Mouse (Mus musculus): ENCODE data around the gene Erv3.

Erv3 gene

DNA sequence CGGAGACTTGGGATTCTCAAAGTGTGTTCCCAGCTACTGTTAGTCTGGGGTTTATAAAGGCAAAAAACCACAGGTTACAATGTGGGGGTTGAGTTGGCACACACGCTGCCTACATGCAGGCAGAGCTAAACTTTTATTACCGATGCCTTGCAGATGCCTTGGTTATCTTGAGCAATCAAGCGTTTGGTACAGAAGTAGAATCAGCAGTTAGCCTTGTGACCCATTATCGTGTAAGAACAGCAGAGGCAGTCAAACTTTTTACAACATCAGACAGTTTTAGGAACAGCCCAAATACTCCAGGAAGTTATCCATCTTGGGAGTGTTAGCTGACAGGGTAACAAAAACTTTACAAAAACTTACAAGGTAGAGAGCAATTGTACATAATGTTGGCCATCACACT is at the start of gene Erv3:
Erv3 (minus strand) TSS at position 27 of the 400 bp plus-strand sequence.
- DNase-seq: no peak

DNA sequence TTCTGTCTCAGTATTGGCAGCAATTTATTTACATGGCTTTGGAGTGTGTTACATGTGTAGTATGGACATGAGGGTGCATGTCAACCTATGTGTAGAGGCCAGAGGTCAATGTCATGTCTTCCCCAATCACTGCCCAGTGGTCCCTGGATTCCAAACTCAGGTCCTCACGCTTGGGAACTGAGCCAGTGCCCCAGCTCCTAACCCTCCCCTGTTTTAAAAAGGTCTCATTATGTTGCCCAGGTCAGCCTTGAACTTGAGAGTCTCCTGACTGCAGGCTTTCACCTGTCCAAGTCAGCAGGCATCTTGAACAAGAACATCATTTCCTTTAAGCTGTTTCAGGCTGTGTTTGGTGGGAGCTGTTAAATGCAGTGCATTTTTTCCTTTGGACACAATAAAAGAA is 49.4 kb upstream of the Erv3 start:
- DNase-seq: peak in 1 of 2 experiments; percentile 20

DNA sequence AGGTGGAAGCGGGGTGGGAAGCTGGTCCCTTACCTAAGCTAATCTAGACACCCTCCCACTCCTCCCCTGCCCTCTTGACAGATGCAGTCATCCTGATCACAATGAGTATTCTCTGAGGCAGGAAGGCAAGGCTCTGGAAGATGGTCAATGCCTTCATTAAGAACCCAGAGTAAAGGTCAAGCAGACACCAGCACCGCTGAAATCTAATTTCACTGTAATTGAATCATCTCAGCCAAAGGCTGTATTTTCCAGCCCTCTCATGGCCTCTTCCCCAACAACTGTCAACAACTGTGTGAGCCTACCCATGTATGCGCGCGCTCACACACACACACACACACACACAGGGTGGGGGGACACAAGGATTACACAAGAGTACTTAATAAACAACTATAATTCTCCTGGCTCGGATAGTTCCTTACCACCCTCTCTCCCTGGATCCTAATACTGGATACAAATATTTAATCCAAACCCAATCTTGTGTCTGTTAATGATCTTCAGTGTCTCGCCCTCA is 48.9 kb upstream of the Erv3 start:
- DNase-seq: no peak

DNA sequence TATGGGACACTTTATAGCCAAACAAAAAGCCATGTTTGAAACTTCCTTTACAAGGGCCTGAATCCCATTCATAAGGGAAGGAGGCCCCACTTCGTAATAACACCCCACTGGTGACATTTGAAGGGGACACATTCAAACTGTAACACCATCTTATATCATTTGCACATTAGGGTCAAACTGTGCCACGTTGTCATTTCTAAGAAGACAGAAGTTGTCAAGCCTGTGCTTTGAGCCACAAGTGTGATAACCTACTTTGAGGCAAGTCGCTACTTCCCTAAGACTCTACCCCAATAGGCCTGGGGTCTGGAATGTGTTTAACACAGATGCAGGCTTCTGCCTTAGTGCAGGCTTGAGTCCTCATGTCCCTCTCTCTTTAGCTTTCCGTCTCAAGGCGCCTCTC is 47.8 kb upstream of the Erv3 start:
- DNase-seq: no peak

DNA sequence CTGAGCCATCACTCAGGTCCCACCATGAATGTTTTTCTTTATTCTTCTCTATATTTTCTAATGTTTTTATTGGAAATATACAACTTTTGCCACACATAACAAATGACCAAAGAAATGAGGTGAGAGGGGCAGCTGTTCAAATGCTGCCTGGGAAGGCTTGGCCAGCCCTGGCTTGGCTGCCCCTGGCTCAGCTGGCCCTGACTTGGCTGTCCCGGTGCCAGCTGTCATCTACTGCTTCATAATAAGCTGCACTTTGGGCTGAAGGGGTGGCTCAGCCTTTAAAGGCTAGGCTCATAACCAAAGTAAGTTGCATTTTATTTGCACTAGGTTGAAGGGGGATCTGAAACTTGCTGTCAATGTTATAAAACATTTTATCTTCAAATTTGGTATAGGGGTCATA is 47.3 kb upstream of the Erv3 start:
- DNase-seq: peak; percentile 46 to 54

DNA sequence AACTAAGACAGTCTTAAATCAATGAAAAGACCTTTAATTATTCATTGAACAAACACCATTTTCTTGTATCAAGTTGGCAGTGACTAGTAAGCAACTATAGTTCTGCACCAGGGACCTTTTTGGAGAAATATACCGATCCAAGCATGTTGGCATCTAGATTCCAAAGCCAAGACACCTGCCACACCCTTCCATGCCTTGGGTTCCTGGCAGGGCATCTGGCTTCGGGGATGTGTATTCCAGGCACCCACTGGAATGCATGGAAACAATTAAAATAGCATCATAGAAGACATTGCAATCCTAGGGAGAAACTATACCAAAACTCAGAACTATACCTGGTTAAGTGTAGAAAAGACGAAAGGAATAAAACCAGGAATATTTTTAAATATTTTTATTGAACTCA is 46.7 kb upstream of the Erv3 start:
- no peak for DNase-seq

DNA sequence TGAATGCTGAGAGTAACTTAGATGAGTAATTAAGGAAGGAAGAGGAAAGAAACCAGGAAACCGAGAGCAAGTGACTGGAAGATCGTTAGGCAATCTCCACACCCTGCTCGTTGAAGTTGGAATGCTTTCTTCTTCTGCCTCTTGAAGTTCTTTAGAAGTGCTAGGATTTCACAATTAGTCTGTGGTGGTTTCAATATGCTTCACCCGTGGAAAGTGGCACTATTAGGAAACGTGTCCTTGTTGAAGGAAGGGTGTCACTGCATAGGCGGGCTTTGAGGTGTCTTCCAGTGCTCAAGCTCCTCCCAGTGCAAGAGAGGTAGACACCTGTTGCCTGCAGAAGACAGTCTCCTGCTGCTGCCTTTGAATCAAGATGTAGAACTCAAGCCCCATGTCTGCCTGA is 46.2 kb upstream of the Erv3 start:
- DNase-seq: no peak

DNA sequence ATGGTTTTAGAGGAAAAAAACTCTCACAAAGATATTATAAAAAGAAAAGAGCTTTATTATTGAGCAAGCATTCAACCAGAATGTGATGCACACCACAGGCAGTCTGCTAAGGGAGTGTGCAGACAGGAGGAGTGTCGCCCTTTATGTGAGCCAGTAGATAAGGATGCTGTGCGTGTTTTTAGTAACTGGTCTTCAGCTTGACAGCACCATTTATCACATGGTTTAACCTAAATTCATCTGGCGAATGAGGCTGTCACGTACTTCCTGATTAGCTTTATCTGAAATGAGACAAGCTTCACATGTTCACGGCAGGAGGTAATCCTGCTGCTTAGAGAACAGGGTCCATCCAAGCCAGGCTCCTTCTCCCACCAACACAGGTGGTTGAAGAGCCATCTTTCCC is 45.5 kb upstream of the Erv3 start:
- no peak for DNase-seq

DNA sequence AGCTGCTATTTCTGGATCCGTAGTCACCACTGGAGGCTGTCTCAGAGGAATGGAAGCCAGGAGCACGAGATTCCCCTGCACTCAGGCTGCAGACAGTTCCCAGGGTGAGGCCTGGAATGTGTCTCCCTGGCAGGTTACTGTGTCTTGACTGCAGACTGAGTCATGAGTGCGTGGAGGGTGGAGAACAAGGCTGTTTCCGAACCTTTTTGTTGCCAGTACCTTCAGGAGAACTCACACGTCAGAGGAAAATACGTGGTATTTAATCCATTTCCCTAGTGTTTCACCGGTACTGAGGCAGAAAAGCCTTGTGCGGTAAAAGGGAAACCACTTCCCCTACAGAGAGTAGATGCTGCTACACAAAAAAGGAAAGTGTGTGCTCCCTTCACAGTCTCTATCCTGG is 43.3 kb upstream of the Erv3 start:
- no peak for DNase-seq

DNA sequence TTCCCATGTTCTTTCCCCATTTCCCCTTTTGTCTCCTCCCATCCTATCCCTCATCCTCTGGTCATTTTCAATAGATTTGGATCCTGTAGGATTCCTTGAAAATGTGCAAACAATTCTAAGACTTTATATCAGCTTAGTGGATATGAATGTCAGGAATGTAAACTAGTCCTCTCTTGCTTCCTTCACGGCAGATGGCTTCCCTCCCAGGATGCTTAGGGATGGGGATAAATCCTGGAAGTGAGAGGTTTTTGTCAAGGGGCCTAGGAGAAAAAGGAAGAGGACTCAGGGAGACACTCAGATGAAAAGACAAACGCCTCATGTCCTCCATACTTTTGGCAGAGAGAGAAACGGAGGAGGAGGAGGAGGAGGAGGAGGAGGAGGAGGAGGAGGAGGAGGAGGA is 42.9 kb upstream of the Erv3 start:
- DNase-seq: no peak

DNA sequence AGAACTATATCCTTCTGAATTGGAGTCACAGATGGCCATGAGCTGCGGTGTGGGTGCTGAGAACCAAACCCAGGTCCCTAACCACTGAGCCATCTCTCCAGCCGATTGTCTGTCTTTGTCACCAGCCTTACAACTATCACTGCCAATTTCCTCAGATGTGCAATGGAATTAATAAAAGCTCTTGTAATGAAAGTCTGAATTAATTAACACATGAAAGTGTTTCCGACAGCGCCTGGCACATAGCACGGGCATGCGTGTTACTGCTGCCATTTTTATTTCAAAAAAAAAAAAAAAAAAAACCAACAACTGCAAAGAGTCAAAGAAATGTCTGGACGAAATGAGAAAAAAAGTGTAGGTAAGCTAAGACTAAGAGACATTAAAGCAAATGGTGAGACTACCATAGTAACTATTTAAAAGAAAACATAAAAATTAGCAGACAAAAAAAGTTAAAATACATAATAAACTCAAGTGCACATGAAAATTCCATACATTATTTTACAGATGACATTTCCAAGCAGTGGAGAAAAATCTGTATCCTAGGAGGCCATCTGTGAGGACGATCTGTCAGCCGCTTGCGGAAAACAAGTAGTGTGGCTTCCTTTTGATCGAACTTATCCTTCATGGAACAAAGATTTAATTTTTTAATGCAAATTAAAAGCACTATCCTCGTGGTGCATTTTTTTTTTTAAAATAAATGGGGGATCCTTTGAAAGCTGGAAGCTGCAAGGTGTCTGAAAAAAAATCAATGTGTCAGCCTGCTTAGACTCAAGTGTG is 38.0 kb upstream of the Erv3 start:
- DNase-seq: no peak

DNA sequence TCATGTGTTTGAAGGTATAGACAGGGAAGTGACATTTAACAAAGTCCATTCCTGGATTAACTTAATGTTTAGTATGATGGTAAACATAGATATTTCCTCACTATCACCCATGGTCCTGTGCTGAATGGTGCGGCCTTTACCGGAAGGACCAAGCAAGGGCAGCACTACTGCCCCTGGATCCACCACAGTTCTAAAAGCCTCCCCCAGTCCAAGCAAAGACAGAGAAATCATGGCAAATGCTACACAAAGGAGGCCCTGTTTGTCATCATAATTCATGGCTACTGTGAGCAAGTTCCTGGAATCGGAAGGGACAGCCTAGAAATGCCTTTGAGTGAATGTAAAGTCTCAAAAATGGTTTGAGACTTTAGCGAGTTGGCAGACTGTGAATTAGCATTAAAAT is 36.5 kb upstream of the Erv3 start:
- no peak for DNase-seq

DNA sequence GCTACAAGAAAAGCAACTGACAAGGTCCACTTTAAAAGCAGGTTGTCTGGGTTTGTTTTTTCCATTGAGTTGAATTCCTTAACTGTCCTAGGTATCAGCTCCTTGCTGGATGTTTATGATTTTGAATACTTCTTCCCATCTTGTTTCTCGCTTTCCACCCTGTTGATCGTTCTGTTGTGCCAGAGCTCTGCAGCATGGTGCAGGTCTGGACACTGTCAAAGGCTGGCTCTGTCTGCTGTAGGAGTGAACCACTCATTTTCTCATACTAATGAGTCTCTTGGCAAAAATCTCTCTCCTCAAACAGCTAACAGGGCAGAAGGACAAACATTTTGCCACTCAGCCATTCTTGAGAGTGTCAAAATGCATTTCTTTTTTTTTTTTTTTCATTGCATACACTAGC is 35.6 kb upstream of the Erv3 start:
- DNase-seq: no peak

DNA sequence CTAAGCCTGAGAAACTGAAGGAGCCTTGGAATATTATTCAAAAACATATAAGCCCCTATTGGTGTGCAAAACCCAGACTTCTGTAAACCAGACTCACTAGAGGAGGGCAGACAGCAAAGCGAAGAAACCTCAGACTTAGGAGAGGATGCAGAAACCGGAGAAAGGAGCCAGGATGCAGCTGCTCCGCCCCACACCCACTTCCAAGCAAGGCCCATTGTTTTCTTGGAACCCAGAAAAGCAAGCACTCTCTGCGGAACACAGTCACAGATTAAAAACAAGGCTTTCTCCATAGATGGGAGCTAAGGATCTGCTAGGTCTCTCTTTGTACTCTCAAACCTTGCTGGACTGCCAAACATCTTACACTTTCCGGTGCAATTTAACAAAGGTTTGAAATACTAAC is 33.0 kb upstream of the Erv3 start:
- DNase-seq: no peak

DNA sequence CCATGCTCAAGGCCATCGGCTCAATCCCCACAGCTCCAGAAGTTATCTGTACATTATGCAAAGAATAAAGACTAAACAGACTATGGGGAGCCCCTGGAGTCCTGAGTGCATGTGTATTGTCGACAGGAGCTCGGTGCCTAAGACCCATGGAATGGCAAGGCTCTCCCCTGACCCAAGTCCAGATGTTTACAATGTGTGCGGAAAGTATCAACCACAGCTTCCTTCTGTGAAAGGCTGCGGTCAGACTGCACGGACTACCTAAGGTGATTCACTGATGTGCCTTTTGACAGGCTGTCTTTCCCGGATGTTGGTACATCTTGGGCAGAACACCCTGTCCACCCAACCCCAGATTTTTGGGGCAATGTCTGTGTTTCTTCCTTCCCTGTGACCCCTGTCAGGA is 28.7 kb upstream of the Erv3 start:
- DNase-seq: no peak

DNA sequence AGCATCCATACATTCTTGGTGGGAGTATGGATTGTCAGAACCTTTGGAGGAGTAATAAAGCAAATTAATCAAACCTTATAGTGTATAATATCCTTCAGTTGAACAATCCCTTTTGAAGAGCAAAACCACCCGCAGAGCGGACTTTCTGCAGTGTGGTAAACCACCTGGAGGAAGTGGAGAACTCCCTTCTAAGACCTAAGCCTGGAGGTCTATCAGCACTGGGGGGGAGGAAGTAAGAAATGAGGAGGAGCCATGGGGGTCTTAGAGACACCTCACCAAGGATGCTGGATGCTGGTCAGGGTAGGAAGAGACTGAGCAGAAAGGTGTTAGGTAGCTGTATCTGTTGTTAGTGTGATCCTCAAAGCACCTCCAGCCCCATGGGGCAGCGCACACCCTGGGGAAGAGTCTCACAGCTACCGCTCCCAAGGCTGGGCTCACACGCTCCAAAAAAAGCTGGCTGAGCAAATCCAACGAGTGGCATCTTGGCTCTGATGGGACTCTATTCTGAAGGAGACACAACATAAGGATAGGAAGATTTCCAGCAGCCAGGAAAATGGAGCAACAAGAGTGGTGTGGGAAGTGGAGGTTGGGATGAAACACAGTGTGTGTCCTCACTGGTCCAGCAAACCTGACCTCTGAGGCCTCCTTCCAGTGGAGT is 27.1 kb upstream of the Erv3 start:
- no peak for DNase-seq

DNA sequence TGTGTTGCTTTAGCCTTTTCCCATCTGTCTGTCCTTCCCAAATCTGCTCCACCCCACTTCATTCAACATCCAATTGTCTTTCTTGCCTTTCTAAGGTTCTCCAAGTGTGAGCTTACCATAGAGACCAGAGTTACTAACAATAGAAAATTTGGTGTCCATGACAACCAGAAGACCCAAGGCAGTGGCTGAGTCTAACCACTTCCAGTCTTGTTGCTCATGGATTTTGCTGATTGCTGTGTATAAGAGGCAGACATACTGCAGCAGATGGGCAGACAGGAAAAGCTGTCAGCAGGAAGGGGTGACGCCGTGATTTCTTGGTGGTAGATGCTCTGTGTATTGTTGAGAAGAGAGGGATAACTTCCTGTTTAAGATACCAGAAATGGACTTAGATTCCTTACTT is 23.6 kb upstream of the Erv3 start:
- no peak for DNase-seq

DNA sequence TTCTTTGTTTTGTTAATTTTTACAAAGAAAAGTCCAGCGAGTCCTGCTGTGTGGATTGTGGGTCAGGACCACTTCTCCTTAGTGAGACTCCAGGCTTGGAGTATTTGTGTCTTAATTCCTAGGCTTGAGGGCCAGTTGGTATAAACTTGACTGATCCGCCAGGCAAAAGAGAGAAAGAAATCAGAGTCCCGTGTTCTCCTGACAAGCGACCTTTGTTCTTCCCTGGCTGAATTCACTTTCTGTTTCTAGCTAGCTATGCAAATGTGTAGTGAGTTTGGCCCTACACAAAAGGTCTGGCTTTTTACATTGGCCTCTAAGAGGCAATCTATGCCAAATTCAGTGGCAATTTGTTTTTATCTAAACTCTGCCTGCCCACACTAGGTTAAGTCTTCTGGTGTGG is 22.2 kb upstream of the Erv3 start:
- no peak for DNase-seq

DNA sequence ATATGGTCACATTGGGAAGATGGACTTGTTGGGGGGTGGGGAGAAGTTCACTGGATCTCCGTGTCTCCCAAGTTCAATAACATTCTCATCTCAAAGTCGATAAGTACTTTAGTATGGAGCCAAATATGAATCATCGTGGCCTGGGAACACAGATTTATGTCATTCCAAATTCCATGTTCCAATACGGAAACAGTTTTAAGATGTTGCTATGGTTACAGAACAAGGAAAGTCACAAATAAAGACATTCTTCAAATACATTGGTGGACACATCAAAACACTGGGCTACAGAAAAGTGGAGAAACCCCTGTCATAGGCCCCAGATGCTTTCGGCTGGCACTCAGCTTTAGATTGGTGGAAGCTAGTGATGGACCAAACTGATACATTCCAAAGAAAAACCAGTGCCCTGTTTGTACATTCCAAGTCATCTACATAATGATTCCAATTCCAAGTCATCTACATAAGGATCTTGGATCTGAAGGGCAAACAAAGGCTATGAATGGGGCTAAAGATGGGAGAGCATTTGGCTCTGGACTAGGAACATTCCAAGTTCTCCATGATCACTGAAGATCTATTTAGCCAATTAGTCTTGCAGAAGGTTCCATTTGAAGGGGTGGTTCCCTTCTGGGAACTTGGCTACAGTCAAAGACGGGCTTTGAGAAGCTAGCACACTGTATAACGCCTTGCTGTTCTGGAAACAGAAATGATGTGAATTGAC is 17.2 kb upstream of the Erv3 start:
- peak; percentile 17 to 20 for DNase-seq

DNA sequence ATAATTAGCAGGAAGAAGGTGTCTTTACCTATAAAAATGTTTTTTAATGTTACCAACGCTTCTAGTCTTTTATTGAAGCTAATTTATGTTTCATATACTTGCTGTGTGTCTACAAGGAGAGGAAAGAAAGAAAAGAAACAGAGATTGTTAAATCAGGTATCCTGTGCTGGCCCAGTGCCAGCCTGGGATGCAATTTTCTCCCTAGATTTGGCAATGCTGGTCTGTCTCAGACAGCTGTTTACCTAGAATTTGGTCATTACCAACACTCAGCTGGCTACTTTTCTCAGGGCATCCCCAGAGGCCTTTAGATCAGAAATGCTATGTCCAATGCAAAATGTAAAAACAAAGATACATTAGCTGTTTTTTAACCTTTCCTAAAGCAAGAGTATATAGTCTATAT is 13.8 kb upstream of the Erv3 start:
- DNase-seq: no peak

DNA sequence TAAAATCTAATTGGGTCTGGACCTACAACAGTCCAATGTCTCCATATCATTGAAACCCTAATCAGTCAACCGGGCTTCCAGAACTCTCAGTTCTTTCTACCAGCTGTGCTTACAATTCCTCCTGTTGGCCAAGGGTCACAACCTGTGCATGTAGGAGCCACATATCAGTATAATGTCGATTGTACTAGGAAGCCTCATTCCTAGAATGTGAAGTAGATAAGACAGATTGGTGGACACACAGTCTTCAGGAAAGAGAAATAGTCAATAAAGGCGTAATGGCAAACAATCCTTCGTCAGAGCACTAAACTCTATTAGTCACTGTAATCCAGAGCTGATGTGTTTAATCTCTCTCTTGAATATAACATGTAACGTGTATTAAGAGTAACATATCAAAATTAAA is 9.4 kb upstream of the Erv3 start:
- DNase-seq: no peak

DNA sequence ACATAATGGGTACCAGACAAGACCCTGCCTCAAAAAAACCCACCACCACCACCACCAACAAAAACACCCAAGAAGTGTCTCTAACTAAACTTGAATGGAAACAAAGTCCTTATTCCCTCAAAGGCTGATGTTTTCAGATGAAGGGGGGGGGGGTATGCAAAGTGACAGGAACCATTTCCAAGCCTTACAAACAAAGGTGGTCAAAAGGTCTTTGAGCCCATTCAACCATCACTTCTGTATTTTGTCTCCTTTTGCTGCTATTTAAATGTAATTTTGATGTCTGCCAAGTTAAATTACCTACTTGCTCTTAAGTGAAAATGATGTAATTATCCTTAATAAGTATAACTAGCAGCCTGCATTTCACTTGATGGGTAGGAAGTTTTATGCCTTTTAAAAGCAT is 7.1 kb upstream of the Erv3 start:
- no peak for DNase-seq

DNA sequence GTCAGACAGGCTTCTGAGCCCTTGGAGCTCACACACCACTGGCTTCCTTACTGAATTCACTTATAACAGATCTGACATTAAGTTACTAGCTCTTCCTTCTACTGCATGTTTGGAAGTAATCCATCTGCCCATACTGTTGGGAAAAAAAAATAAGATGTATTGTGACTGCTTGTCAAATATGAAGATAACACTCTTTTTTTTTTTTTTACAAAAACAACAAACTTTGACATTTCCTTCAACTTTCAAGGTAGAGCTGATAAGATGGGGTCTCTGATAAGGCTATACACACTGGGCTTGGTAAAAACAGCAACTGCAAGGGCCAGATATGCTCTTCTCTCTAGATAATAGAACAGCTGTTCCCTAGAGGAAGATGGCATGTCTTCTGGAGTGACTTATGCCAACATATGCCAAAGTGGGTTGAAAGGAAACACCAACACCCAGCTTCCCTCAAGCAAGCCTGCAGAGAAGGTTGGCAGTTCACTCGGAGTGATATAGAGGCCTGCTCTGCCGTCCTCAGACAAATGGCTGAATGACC is 4.8 kb upstream of the Erv3 start:
- DNase-seq: no peak

DNA sequence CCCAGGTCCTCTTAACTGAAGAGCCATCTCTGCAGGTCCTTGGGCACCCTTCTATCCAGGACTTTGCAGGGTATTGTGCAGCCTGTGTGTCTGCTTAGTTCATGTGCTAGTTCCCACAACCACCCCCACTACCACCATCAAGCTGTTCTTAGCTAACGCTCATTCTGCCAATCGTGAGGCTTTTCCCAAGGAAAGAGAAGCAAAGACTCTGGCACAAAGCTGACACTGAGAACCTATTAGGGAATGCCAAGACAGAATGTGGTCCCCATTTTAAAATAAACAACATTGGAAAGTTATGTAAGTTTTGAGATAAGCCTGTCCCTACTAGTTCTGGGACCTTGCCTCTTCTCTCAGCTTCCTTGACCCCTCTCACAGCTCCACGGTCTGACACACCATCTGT is 3.9 kb upstream of the Erv3 start:
- DNase-seq: peak in 1 of 2 experiments; percentile 9
